Mouse (Mus musculus) embryonic facial prominence, embryonic 12.5 days (tissue): Measurements from ENCODE around the gene Klc1. TPM values are rescaled to one million over a fixed set of nuclear protein-coding genes. Genes with fewer than 3 reads are reported as not detected.

Experiments used
- ATAC-seq: fragments of 200-750 bp; cut with Nextera tagmentation; 2 replicates; pipeline ENCODE4 v1.8.0; 2017; ENCODE audit not compliant: insufficient number of reproducible peaks, insufficient read depth, low FRiP score, low TSS enrichment
- H3K27ac ChIP-seq: fragments of 300-500 bp; sonication (generic); 2 replicates; pipeline ENCODE4 v1.5.1; 2016; ENCODE audit warnings: mild to moderate bottlenecking
- H3K27me3 ChIP-seq: fragments of 300-500 bp; sonication (generic); 2 replicates; pipeline ENCODE4 v1.6.1; 2016; ENCODE audit warnings: mild to moderate bottlenecking, moderate library complexity
- H3K36me3 ChIP-seq: fragments of 300-500 bp; sonication (generic); 2 replicates; pipeline ENCODE4 v1.6.1; 2016; ENCODE audit warnings: mild to moderate bottlenecking
- H3K4me1 ChIP-seq: fragments of 300-500 bp; sonication (generic); 2 replicates; pipeline ENCODE4 v1.6.1; 2016
- H3K4me2 ChIP-seq: fragments of 300-500 bp; sonication (generic); replicated peaks from 2 replicates; pipeline ENCODE4 v1.6.1; 2016; ENCODE audit warnings: mild to moderate bottlenecking, moderate library complexity
- H3K4me3 ChIP-seq: fragments of 300-500 bp; sonication (generic); 2 replicates; pipeline ENCODE4 v1.5.1; 2016; ENCODE audit warnings: mild to moderate bottlenecking
- H3K9ac ChIP-seq: fragments of 300-500 bp; sonication (generic); 2 replicates; pipeline ENCODE4 v1.6.1; 2016; ENCODE audit warnings: mild to moderate bottlenecking, moderate library complexity
- H3K9me3 ChIP-seq: fragments of 300-500 bp; sonication (generic); 2 replicates; pipeline ENCODE4 v1.6.1; 2016; ENCODE audit warnings: mild to moderate bottlenecking, moderate library complexity
- WGBS: fragments of 180-500 bp; shearing (Covaris S2); methylation state at CpG from one replicate; pipeline ENCODE4 v1.1.7; 2016; 5-methylcytosine and 5-hydroxymethylcytosine counted together
- polyA plus RNA-seq: library from polyadenylated mRNA; unstranded; fragments of >200 nt; fragmentation: Nextera tagmentation; extraction: Ambion mirVana; gene quantifications from 2 replicates; pipeline ENCODE4 v1.2.1, GENCODE M21; 2016

Klc1 gene
- polyA plus RNA-seq, 1 experiment from 2014 or later, result 149 TPM

DNA sequence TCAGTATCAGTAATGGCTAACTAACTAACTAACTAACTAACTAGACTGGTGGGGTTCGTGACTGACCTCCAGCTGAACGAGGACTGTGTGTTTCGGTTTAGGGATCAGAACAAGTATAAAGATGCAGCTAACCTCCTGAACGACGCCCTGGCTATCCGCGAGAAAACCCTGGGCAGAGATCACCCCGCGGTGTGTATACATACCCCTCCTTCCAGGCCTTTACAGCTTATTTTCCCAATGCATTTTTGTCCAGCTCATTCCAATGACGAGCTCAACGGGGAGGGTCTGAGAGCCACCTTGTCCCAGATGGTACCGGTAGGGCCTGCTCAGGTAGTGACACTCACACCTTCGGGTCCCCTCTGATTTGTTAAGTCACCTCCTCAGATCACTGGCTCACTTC, 19.3 kb downstream of the Klc1 start:
- Histone ChIP-seq H3K9me3 (no peaks in the 10 kb centered on the region), H3K4me1 (no peaks in the 10 kb centered on the region), H3K9ac (no peak overlapping the region), H3K27me3 (no peaks in the 10 kb centered on the region), H3K36me3 (peaks cover 97% of the 10 kb centered on the region), H3K4me3 (no peak overlapping the region), H3K27ac (no peak overlapping the region), H3K4me2 (no peak overlapping the region)
- 94% methylated on average over 13 of the region's 13 CpGs for WGBS
- ATAC-seq, result no peak

DNA sequence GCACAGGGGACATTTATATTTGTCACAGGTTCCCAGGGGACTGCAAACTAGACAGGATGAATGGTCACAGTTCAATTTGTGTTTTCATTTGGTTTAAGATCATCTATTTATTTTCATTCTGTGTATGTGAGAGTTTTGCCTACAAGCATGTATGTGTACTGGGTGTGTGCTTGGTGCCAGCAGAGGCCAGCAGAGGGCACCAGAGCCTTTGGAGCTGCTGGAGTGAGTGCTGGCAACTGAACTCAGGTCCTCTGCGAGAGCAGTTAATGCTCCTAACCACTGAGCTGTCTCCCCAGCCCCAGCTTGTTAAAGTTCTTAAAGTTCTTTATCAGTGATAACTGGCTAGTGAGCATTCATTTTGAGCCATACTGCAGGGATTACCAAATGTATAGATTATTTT, 20.9 kb downstream of the Klc1 start:
- H3K27ac ChIP-seq, result no peak overlapping the region
- no peak for ATAC-seq
- no peak overlapping the region for H3K4me3 ChIP-seq
- H3K4me1 ChIP-seq, result no peaks in the 10 kb centered on the region
- H3K36me3 ChIP-seq, result peaks cover 95% of the 10 kb centered on the region
- WGBS, result 100% methylated on average over 1 of the region's 1 CpGs
- H3K9ac ChIP-seq, result no peak overlapping the region
- no peaks in the 10 kb centered on the region for H3K27me3 ChIP-seq
- H3K4me2 ChIP-seq, result no peak overlapping the region
- H3K9me3 ChIP-seq, result no peaks in the 10 kb centered on the region

DNA sequence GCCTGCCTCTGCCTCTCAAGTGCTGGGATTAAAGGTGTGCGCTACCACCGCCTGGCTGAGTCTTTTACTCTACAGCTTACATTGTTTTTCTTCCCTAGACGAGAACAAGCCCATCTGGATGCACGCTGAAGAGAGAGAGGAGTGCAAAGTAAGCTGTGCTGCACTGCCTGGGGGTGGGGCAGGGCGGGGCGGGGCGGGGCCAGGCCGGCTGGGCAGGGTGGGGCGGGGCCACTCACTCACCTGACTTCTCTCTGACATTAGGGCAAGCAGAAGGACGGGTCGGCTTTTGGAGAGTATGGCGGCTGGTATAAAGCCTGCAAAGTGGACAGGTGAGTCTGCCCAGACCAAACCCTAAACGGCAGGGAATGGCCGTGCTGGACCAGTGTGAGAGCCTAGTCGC, 26.5 kb downstream of the Klc1 start:
- no peaks in the 10 kb centered on the region for H3K9me3 ChIP-seq
- no peak overlapping the region for H3K9ac ChIP-seq
- no peak overlapping the region for H3K4me2 ChIP-seq
- WGBS, result 75% methylated on average over 15 of the region's 15 CpGs
- H3K4me3 ChIP-seq, result no peak overlapping the region
- no peak for ATAC-seq
- no peak overlapping the region for H3K27ac ChIP-seq
- H3K4me1 ChIP-seq, result no peaks in the 10 kb centered on the region
- H3K36me3 ChIP-seq, result peaks cover 95% of the 10 kb centered on the region
- no peaks in the 10 kb centered on the region for H3K27me3 ChIP-seq

DNA sequence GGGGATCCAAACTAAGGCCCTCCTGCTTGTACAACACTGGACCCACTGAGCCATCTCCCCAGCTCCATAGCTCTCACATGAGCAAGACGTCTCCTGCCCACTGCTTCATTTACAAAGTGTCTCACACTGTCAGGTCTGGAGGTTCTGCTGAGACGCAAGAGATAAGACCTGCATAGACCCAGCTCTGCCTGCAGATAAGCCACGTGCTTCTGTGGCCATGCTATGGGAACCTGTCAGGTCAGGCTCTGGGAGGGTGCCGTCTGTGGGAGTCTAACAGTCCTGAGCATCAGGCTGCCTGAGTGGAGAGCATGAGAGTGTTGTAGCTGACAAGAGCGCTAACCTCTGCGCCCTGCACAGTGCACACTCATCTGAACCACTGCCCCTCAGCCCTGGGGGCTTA, 28.4 kb downstream of the Klc1 start:
- no peak overlapping the region for H3K4me3 ChIP-seq
- WGBS, result 92% methylated on average over 6 of the region's 6 CpGs
- no peak overlapping the region for H3K9ac ChIP-seq
- no peak overlapping the region for H3K27ac ChIP-seq
- H3K4me1 ChIP-seq, result no peaks in the 10 kb centered on the region
- H3K4me2 ChIP-seq, result no peak overlapping the region
- no peaks in the 10 kb centered on the region for H3K27me3 ChIP-seq
- no peak for ATAC-seq
- no peaks in the 10 kb centered on the region for H3K9me3 ChIP-seq
- H3K36me3 ChIP-seq, result peaks cover 95% of the 10 kb centered on the region

DNA sequence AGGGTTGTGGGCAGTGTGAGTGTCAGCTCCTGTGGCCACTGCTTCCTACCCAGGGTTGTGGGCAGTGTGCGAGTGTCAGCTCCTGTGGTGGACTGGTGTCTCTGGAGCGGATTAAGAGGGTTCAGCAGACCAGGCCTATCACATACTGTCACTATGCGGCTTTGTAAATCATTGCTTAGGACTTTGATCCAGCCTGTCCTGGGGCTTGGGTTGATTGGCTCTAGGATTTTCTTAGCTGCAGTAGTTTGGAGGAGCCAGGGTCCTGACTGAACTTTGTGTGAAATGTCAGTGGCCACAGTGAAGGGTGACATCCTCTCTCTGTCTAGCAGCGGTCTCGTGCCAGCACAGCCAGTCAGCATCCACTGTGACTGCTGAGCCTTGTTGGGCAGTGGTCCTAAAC, 31.4 kb downstream of the Klc1 start:
- ATAC-seq, result no peak
- WGBS, result 93% methylated on average over 5 of the region's 5 CpGs
- no peak overlapping the region for H3K27ac ChIP-seq
- H3K4me1 ChIP-seq, result no peaks in the 10 kb centered on the region
- H3K9me3 ChIP-seq, result no peaks in the 10 kb centered on the region
- H3K36me3 ChIP-seq, result peaks cover 97% of the 10 kb centered on the region
- H3K4me2 ChIP-seq, result no peak overlapping the region
- no peaks in the 10 kb centered on the region for H3K27me3 ChIP-seq
- H3K4me3 ChIP-seq, result no peak overlapping the region
- H3K9ac ChIP-seq, result no peak overlapping the region

DNA sequence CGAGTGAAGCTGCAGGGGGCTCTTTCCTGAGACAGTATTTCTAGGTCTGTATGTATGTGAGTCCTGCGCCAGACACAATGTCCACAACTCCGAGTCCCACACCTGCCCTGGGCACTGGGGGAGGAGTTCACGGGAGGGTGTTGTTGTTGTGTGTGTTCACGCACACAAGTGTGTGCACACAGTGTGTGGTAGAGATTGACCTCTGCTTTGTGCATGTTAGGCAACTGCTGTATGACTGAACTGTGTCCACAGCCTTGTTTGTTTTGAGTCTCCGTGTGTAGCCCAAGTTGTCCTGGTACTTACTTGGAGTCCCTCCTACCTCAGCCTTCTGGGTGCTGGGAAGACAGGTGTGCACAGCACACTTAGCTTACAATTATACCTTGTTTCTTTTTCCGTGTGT, 32.0 kb downstream of the Klc1 start:
- no peaks in the 10 kb centered on the region for H3K9me3 ChIP-seq
- H3K9ac ChIP-seq, result no peak overlapping the region
- peaks cover 97% of the 10 kb centered on the region for H3K36me3 ChIP-seq
- no peak for ATAC-seq
- H3K4me1 ChIP-seq, result no peaks in the 10 kb centered on the region
- H3K27ac ChIP-seq, result no peak overlapping the region
- no peak overlapping the region for H3K4me3 ChIP-seq
- 93% methylated on average over 7 of the region's 7 CpGs for WGBS
- H3K27me3 ChIP-seq, result no peaks in the 10 kb centered on the region
- no peak overlapping the region for H3K4me2 ChIP-seq

DNA sequence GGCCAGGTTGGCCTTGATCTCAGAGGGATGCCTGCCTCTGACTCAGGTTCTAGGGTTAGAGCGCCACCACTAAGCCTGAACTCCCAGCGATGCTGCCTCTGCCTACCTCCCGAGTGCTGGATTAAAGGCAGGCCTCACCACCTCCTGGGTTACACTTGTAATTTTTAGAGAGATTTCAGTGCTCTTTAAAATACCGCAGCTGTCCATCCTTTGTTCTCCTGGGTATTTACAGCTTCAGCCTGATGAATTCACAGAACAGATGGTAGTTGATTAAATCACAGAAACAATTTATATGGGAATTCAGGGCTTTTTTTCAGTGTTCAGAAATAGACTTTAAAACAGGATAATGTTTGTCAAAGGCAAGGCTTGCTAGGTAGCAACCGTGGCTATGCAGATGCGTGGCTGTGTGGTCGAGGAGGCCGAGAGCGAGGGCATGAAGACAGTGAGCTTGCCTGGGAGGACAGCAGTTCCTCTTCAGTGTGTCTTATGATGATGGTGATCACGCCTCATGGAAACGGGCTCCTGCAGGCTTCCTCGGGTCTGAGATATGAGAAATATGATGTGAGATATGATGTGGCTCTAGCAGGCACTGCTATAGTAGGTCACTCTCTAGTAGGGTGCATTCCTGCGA, 32.9 kb downstream of the Klc1 start:
- Histone ChIP-seq H3K4me1 (no peaks in the 10 kb centered on the region), H3K9me3 (no peaks in the 10 kb centered on the region), H3K36me3 (peaks cover 97% of the 10 kb centered on the region), H3K9ac (no peak overlapping the region), H3K27ac (no peak overlapping the region), H3K4me2 (no peak overlapping the region), H3K27me3 (no peaks in the 10 kb centered on the region), H3K4me3 (no peak overlapping the region)
- no peak for ATAC-seq
- WGBS, result 90% methylated on average over 13 of the region's 13 CpGs

DNA sequence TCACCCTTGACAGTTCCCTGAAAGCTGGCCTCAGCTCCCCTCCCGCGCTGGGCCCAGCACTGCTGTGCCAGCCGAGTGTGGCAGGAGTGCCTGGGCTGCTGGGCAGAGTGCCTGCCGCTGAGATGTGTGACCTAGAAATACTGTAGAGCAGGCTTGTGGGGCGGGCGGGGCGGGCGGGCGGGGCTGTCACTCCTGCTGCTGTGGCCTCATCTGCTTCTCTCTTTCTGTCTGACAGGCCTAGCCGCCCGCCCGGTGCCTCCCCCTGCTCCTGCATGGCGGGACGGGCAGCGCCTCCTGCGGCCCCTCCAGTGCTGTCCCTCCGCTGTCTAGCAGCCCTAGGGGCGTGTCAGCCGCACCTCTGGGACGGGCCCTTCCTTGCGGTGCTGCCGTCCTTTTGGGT, 35.5 kb downstream of the Klc1 start:
- no peak overlapping the region for H3K27ac ChIP-seq
- no peak overlapping the region for H3K9ac ChIP-seq
- no peak overlapping the region for H3K4me2 ChIP-seq
- no peak; the same call in 1 of the 2 replicates for ATAC-seq
- no peak overlapping the region for H3K4me3 ChIP-seq
- H3K36me3 ChIP-seq, result peaks cover 95% of the 10 kb centered on the region
- 82% methylated on average over 22 of the region's 22 CpGs for WGBS
- no peaks in the 10 kb centered on the region for H3K27me3 ChIP-seq
- no peaks in the 10 kb centered on the region for H3K4me1 ChIP-seq
- H3K9me3 ChIP-seq, result no peaks in the 10 kb centered on the region

DNA sequence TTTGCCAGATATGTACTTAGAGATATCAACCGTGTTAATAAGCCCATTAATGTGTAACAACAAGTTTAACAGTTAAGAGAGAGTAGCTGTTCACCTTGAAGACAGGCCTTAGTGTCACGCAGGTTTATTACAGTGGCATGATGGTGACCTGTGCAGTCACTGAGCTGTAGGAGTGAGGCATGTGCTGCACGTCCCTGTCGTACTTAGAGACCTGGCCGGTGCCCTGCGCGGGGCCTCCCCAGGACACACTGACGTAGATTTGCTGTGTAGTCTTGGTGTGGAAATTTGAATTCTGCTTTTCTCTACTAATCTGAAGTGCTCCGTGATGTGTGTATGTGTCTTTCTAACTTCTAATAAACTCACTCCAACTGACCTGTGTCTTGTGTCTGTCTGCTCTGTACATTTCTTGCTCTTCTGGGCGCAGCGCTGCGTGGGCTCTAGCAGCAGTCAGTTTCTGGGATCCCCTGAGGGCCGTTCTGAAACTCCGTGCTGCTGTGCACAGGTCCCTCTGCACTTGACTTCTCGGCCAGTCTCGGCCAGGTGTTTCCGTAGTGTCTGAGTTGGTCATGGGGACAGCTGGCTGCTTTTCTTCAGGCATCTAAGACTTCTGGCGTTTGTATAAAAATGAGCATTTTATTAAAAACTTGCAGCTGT, 36.0 kb downstream of the Klc1 start:
- Histone ChIP-seq H3K4me3 (no peak overlapping the region), H3K4me1 (no peaks in the 10 kb centered on the region), H3K9ac (no peak overlapping the region), H3K27ac (no peak overlapping the region), H3K4me2 (no peak overlapping the region), H3K9me3 (no peaks in the 10 kb centered on the region), H3K36me3 (peaks cover 94% of the 10 kb centered on the region), H3K27me3 (no peaks in the 10 kb centered on the region)
- WGBS, result 92% methylated on average over 18 of the region's 18 CpGs
- ATAC-seq, result no peak

DNA sequence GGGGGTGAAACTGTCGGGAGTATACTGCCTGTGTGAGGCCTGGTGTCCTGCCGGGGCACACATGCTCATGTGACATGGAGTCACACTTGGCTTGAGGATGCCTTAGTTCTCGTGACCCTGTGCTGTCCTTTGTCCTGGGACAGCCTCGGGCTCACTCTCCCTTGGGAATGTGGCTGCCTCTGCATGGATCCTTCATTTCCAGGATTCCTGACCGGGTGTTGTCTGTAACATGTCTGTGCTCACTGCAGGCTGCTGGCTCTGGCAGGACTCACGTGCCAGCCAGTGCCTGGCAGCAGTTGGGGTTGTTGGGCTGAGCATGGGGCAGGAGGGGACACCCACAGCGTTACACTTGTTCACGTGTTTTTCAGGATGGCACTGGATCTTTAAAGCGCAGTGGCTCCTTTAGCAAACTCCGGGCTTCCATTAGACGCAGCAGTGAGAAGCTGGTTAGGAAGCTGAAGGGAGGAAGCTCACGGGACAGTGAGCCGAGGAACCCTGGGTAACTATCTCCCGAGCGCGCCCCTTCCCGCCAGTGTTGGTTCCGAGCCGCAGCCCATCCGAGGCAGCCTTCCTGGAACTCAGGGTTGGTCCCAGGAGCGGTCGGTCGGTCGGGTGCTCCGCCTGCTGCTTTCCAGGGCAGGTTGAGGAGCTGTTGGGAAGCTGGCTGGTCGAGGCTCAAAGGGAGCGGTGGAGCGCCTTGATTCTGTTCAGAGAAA, 36.7 kb downstream of the Klc1 start:
- no peaks in the 10 kb centered on the region for H3K27me3 ChIP-seq
- no peaks in the 10 kb centered on the region for H3K9me3 ChIP-seq
- H3K4me2 ChIP-seq, result no peak overlapping the region
- H3K4me3 ChIP-seq, result no peak overlapping the region
- H3K4me1 ChIP-seq, result no peaks in the 10 kb centered on the region
- WGBS, result 92% methylated on average over 28 of the region's 28 CpGs
- 0 out of 2 replicates have a peak overlapping the region, but pooled peaks have one; percentile 23 for H3K27ac ChIP-seq
- no peak overlapping the region for H3K9ac ChIP-seq
- peaks cover 92% of the 10 kb centered on the region for H3K36me3 ChIP-seq
- ATAC-seq, result no peak

DNA sequence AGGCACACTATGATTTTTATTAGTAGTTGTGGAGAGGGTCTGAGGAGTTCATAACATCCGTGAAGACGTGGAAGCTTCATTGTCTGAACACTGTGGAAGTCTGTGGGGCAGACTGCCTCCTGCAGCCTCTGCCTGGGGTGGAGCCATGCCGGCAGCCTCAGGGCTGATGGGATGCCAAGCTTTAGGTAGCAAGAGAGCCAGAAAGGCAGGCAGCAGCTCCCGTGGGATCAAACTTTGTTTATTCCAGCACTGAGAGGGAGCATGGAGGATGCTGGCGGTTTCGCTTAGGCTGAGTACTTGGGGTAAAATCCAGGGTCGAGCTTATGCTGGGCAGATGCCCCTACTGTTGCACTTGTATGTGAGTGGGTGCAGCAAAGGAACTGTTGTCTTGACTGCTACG, 38.6 kb downstream of the Klc1 start:
- H3K4me1 ChIP-seq, result no peaks in the 10 kb centered on the region
- H3K9ac ChIP-seq, result no peak overlapping the region
- H3K27me3 ChIP-seq, result no peaks in the 10 kb centered on the region
- 81% methylated on average over 8 of the region's 8 CpGs for whole genome bisulfite sequencing
- no peak for ATAC-seq
- H3K36me3 ChIP-seq, result peaks cover 87% of the 10 kb centered on the region
- H3K4me3 ChIP-seq, result no peak overlapping the region
- H3K4me2 ChIP-seq, result no peak overlapping the region
- H3K27ac ChIP-seq, result no peak overlapping the region
- no peaks in the 10 kb centered on the region for H3K9me3 ChIP-seq

DNA sequence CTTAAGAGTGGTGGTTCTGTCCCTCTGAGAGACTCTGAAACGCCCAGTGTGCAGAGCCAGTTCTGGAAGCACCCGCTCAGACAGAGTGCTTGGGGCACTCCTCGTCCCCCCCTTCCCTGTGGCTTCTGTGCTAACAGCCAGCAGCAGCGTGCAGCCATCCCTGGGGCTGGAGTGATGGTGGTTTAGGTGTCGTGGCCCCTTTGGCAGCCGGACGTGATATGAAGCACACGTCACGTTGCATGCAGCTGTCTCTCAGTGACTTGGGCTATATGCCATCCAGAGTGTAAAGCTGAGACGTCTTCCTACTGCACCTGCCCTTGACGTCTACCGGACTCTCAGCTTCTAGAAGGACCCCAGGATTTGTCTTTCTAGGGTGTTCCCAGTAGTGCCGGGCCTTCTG, 39.8 kb downstream of the Klc1 start:
- Histone ChIP-seq H3K27ac (no peak overlapping the region), H3K36me3 (peaks cover 84% of the 10 kb centered on the region)
- WGBS, result 91% methylated on average over 13 of the region's 13 CpGs

More for the DNA sequence above, 39.8 kb downstream of the Klc1 start:
- Histone ChIP-seq H3K4me1 (no peaks in the 10 kb centered on the region), H3K9ac (no peak overlapping the region), H3K4me3 (no peak overlapping the region), H3K27me3 (no peaks in the 10 kb centered on the region), H3K9me3 (no peaks in the 10 kb centered on the region), H3K4me2 (no peak overlapping the region)
- no peak for ATAC-seq
